12 mouse cellular contexts compared by ENCODE assay signal in the genomic region with DNA sequence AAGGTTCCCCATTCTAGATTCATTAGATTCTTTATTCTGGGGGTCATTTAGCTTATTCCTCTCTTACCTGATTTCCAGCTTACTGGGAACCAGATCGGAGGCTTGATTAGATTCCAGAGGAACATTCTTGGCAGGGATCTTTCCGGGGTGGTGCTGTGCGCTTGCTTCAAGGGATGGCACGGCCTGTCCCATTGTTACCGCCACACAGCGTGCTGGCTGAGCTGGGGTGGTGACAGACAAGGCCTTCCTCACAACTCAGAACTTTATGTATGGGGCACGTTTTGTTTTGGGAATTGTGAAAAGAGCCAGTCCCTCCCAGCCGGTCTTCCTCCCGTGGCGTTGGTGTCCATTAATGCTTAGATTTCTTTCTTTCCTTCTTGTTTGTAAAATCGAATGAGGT. TPM values are rescaled to one million over a fixed set of nuclear protein-coding genes. Genes with fewer than 3 reads are reported as not detected.
DNase-seq lines count a peak whose midpoint lies in the region; ATAC-seq and TF ChIP-seq lines count a peak whose summit lies in the region.
"Had no signal": no experiment of that assay in that cellular context is flagged by ENCODE, and none has a peak within 500 bp of the region (broad histone marks: within the 10 kb centered on the region; RNA-seq: fewer than 3 reads in every experiment).

No protein-coding gene starts in this region.

- no peaks in the 10 kb centered on the region for H3K9me3 ChIP-seq in heart, embryonic 14.5 days (ENCODE audit: control insufficient read depth, low read length)
- no peaks in the 10 kb centered on the region for H3K9me3 ChIP-seq in forebrain, embryonic 15.5 days
- H3K9me3 ChIP-seq in lung, postnatal 0 days (ENCODE audit: low read length), result no peaks in the 10 kb centered on the region
- H3K9me3 ChIP-seq: G1E; limb, embryonic 13.5 days had no signal

- DNase-seq in heart, adult 8-10 months (ENCODE audit: low spot score), result no peak
- DNase-seq in ZHBTc4 (ENCODE audit: low read depth, low spot score), result peak; percentile 32
- peak; percentile 31 for DNase-seq in lung, postnatal 0 days (ENCODE audit: low spot score)
- DNase-seq in thymus, postnatal 25 days, result no peak
- no peak for DNase-seq in retina, postnatal 1 day
- DNase-seq: cerebellum, adult 11-12 months; gastrocnemius, postnatal 10 days had no signal

- TF ChIP-seq EP300 in lung, postnatal 0 days (IDR thresholded peaks at IDR 0.05), result no peak; the same call in 1 of the 2 replicates

- ATAC-seq in heart, embryonic 14.5 days (ENCODE audit: insufficient number of reproducible peaks, insufficient read depth, low FRiP score, low read depth), result no peak
- ATAC-seq in forebrain, embryonic 15.5 days (replicated peaks), result no peak
- peak; percentile 32; the same call in 1 of the 2 replicates for ATAC-seq in lung, postnatal 0 days
- ATAC-seq in granulocyte monocyte progenitor cell, adult 5-6 weeks (replicated peaks; ENCODE audit: poor library complexity, severe bottlenecking), result no peak

- TF ChIP-seq CTCF in lung, postnatal 0 days (IDR thresholded peaks at IDR 0.05), result no peak

- H3K36me3 ChIP-seq in heart, embryonic 14.5 days (ENCODE audit: control insufficient read depth, insufficient read depth, low read length), result 0 out of 2 replicates have a peak, but pooled peaks cover 3% of the 10 kb centered on the region
- H3K36me3 ChIP-seq in forebrain, embryonic 15.5 days, result no peaks in the 10 kb centered on the region
- H3K36me3 ChIP-seq in lung, postnatal 0 days (ENCODE audit: insufficient read depth, low read length), result 0 out of 2 replicates have a peak, but pooled peaks cover 3% of the 10 kb centered on the region
- H3K36me3 ChIP-seq: G1E had no signal

- peak overlapping the region; percentile 98 to 99 for H3K27ac ChIP-seq in heart, embryonic 14.5 days (replicated peaks in 1 of 2; ENCODE audit: control insufficient read depth in 1 of 2, insufficient read depth in 1 of 2, low read depth in 2 of 2, low read length in 2 of 2)
- H3K27ac ChIP-seq in forebrain, embryonic 15.5 days (replicated peaks), result peak overlapping the region; percentile 15; the same call in 1 of the 2 replicates
- H3K27ac ChIP-seq in lung, postnatal 0 days (ENCODE audit: low read length), result peak overlapping the region; percentile 72

- peak overlapping the region; percentile 70 for H3K9ac ChIP-seq in heart, embryonic 14.5 days (ENCODE audit: low read length)
- no peak overlapping the region for H3K9ac ChIP-seq in forebrain, embryonic 15.5 days (replicated peaks)
- no peak overlapping the region for H3K9ac ChIP-seq in lung, postnatal 0 days (replicated peaks; ENCODE audit: low read depth)
- H3K9ac ChIP-seq: limb, embryonic 13.5 days had no signal

- no peak overlapping the region for H3K4me3 ChIP-seq in heart, embryonic 14.5 days (ENCODE audit: control insufficient read depth in 1 of 2, insufficient read depth in 1 of 2, low read depth in 1 of 2, low read length in 2 of 2)
- no peak overlapping the region for H3K4me3 ChIP-seq in forebrain, embryonic 15.5 days
- no peak overlapping the region for H3K4me3 ChIP-seq in lung, postnatal 0 days (ENCODE audit: low read depth, low read length)
- H3K4me3 ChIP-seq: limb, embryonic 13.5 days had no signal

- H3K4me2 ChIP-seq in heart, embryonic 14.5 days (ENCODE audit: low read length), result peak overlapping the region; percentile 40
- H3K4me2 ChIP-seq in forebrain, embryonic 15.5 days (replicated peaks), result no peak overlapping the region
- no peak overlapping the region for H3K4me2 ChIP-seq in lung, postnatal 0 days (replicated peaks; ENCODE audit: low read depth, low read length)
- H3K4me2 ChIP-seq: limb, embryonic 13.5 days had no signal

- H3K27me3 ChIP-seq in heart, embryonic 14.5 days (ENCODE audit: control insufficient read depth, insufficient read depth, low read length), result no peaks in the 10 kb centered on the region
- H3K27me3 ChIP-seq in forebrain, embryonic 15.5 days, result no peaks in the 10 kb centered on the region
- H3K27me3 ChIP-seq in lung, postnatal 0 days (replicated peaks; ENCODE audit: insufficient read depth, low read length), result no peaks in the 10 kb centered on the region
- H3K27me3 ChIP-seq: limb, embryonic 13.5 days had no signal

- peaks cover 34 to 41% of the 10 kb centered on the region in 2 experiments for H3K4me1 ChIP-seq in heart, embryonic 14.5 days (ENCODE audit: control insufficient read depth in 2 of 2, insufficient read depth in 2 of 2, low read length in 2 of 2)
- H3K4me1 ChIP-seq in forebrain, embryonic 15.5 days, result peaks cover 16% of the 10 kb centered on the region
- H3K4me1 ChIP-seq in lung, postnatal 0 days (ENCODE audit: insufficient read depth, low read depth, low read length), result peaks cover 6% of the 10 kb centered on the region; the same call in 1 of the 2 replicates

- WGBS in heart, embryonic 14.5 days, result 50% methylated on average over 11 of the region's 11 CpGs
- 13% methylated on average over 11 of the region's 11 CpGs for WGBS in forebrain, embryonic 15.5 days
- WGBS in lung, postnatal 0 days, result 37% methylated on average over 11 of the region's 11 CpGs

RNA-seq across cellular contexts. Expression of a gene that starts 21.1 kb away (rescaled TPM):
- 142 and 149 TPM in 2 replicates for polyA plus RNA-seq in heart, embryonic 14.5 days (2014; fragmentation: Nextera tagmentation; extraction: Ambion mirVana)
- 10 to 100 TPM; 24.9 to 32.3 (median 27.7) TPM for total RNA-seq in heart, adult 8-10 months (2022)
- polyA plus RNA-seq in forebrain, embryonic 15.5 days (2015; fragmentation: Nextera tagmentation; extraction: Ambion mirVana), result 74.6 and 82.8 TPM in 2 replicates
- 127 and 141 TPM in 2 replicates for polyA plus RNA-seq in lung, postnatal 0 days (2015; fragmentation: Nextera tagmentation; extraction: Ambion mirVana)
- not detected in 2 replicates for total RNA-seq in granulocyte monocyte progenitor cell, adult 5-6 weeks (2014; fragmentation: Nextera tagmentation)
- 1.0 TPM in 1 of 2 replicates, not detected in the other for total RNA-seq in granulocyte monocyte progenitor cell, adult 5-6 weeks (2017)

RNA-seq across cellular contexts. Expression of a gene that starts 24.6 kb away (rescaled TPM):
- 14.7 and 15.1 TPM in 2 replicates for polyA plus RNA-seq in heart, embryonic 14.5 days (2014; fragmentation: Nextera tagmentation; extraction: Ambion mirVana)
- 10 to 100 TPM; 13.5 to 15.5 (median 14.3) TPM for total RNA-seq in heart, adult 8-10 months (2022)
- polyA plus RNA-seq in forebrain, embryonic 15.5 days (2015; fragmentation: Nextera tagmentation; extraction: Ambion mirVana), result 7.7 and 7.9 TPM in 2 replicates
- polyA plus RNA-seq in lung, postnatal 0 days (2015; fragmentation: Nextera tagmentation; extraction: Ambion mirVana), result 20.6 and 23.5 TPM in 2 replicates
- not detected in 2 replicates for total RNA-seq in granulocyte monocyte progenitor cell, adult 5-6 weeks (2014; fragmentation: Nextera tagmentation)
- 0.36 TPM in 1 of 2 replicates, not detected in the other for total RNA-seq in granulocyte monocyte progenitor cell, adult 5-6 weeks (2017)

Comparison
In these comparisons a context has a peak if more than half of its experiments do, and no peak if none do; other contexts are left out.
1. H3K27ac ChIP-seq: peak in every context shown above with its lines; median percentile 98 in heart, embryonic 14.5 days; 72 in lung, postnatal 0 days; 15 in forebrain, embryonic 15.5 days.
2. DNase-seq: peak in ZHBTc4 (single experiment) and lung, postnatal 0 days (single experiment); none in heart, adult 8-10 months (single experiment), thymus, postnatal 25 days (single experiment) and retina, postnatal 1 day (single experiment).